Mouse (Mus musculus) intestine, embryonic 15.5 days (tissue): Measurements from ENCODE around the gene Hoxa5. TPM values are rescaled to one million over a fixed set of nuclear protein-coding genes. Genes with fewer than 3 reads are reported as not detected.

Experiments used
- ATAC-seq: fragments of 200-750 bp; cut with Nextera tagmentation; 2 replicates; pipeline ENCODE4 v1.8.0; 2017; ENCODE audit warnings: moderate TSS enrichment, moderate library complexity
- H3K27ac ChIP-seq: fragments of 300-500 bp; sonication (generic); 2 replicates; pipeline ENCODE4 v1.5.1; 2015; ENCODE audit warnings: mild to moderate bottlenecking, inconsistent platforms
- H3K27me3 ChIP-seq: fragments of 300-500 bp; sonication (generic); replicated peaks from 2 replicates; pipeline ENCODE4 v1.6.1; 2015; ENCODE audit warnings: inconsistent platforms
- H3K36me3 ChIP-seq: fragments of 300-500 bp; sonication (generic); 2 replicates; pipeline ENCODE4 v1.6.1; 2015; ENCODE audit warnings: inconsistent platforms
- H3K4me1 ChIP-seq: fragments of 300-500 bp; sonication (generic); replicated peaks from 2 replicates; pipeline ENCODE4 v1.6.1; 2015; ENCODE audit warnings: inconsistent platforms
- H3K4me2 ChIP-seq: fragments of 300-500 bp; sonication (generic); replicated peaks from 2 replicates; pipeline ENCODE4 v1.6.1; 2015; ENCODE audit warnings: mild to moderate bottlenecking, inconsistent platforms
- H3K4me3 ChIP-seq: fragments of 300-500 bp; sonication (generic); replicated peaks from 2 replicates; pipeline ENCODE4 v1.5.1; 2015; ENCODE audit warnings: inconsistent platforms
- H3K9ac ChIP-seq: fragments of 300-500 bp; sonication (generic); 2 replicates; pipeline ENCODE4 v1.6.1; 2015; ENCODE audit warnings: inconsistent platforms
- H3K9me3 ChIP-seq: fragments of 300-500 bp; sonication (generic); 2 replicates; pipeline ENCODE4 v1.6.1; 2016; ENCODE audit warnings: inconsistent platforms
- WGBS: fragments of 180-500 bp; shearing (Covaris S2); methylation state at CpG from one replicate; pipeline ENCODE4 v1.1.7; 2015; 5-methylcytosine and 5-hydroxymethylcytosine counted together
- microRNA counts: library from miRNA; unstranded; fragments of <30 nt; microRNA quantifications from one replicate; lab custom pipeline; 2016
- polyA plus RNA-seq: library from polyadenylated mRNA; unstranded; fragments of >200 nt; fragmentation: Nextera tagmentation; extraction: Ambion mirVana; gene quantifications from 2 replicates; pipeline ENCODE4 v1.2.1, GENCODE M21; 2015

The Hoxa5 gene
- polyA plus RNA-seq, 1 experiment from 2014 or later, result 25.1 TPM

- Histone ChIP-seq H3K4me1 (peaks cover 42% of the 10 kb centered on the region), H3K27me3 (peaks cover 33% of the 10 kb centered on the region), H3K27ac (peak overlapping the region; percentile 88), H3K36me3 (no peaks in the 10 kb centered on the region), H3K4me3 (peak overlapping the region; percentile 68), H3K9ac (peak overlapping the region; percentile 68), H3K9me3 (no peaks in the 10 kb centered on the region), H3K4me2 (peak overlapping the region; percentile 89)
- peak; percentile 21; the same call in 1 of the 2 replicates for ATAC-seq
- WGBS, result 13% methylated on average over 12 of the region's 12 CpGs
These were observed 45.1 kb downstream of the Hoxa5 start for GRCm38 (mm10) chr6:52159164-52159761.

GRCm38 (mm10) chr6:52158276-52159051 is 45.9 kb downstream of the Hoxa5 start, which contains the start of gene Hoxa1:
TSS of gene Hoxa1 (minus strand) at chr6:52158317.
- peak; percentile 85 for ATAC-seq
- H3K9ac ChIP-seq, result peak within 1 kb of the TSS; percentile 68
- H3K9me3 ChIP-seq, result no peaks in the 10 kb centered on the region
- H3K4me3 ChIP-seq, result peak within 1 kb of the TSS; percentile 68
- no peaks in the 10 kb centered on the region for H3K36me3 ChIP-seq
- peak within 1 kb of the TSS; percentile 89 for H3K4me2 ChIP-seq
- H3K27ac ChIP-seq, result peak within 1 kb of the TSS; percentile 88
- WGBS, result under 1% methylated on average over 55 of the region's 55 CpGs
- peaks cover 39% of the 10 kb centered on the region for H3K4me1 ChIP-seq
- H3K27me3 ChIP-seq, result peaks cover 27% of the 10 kb centered on the region

- peak overlapping the region; percentile 17; the same call in 1 of the 2 replicates for H3K9ac ChIP-seq
- H3K36me3 ChIP-seq, result no peaks in the 10 kb centered on the region
- WGBS, result 2% methylated on average over 32 of the region's 32 CpGs
- peak overlapping the region; percentile 68 for H3K4me3 ChIP-seq
- peak overlapping the region; percentile 89 for H3K4me2 ChIP-seq
- peaks cover 45% of the 10 kb centered on the region for H3K4me1 ChIP-seq
- H3K27me3 ChIP-seq, result peaks cover 21% of the 10 kb centered on the region
- H3K9me3 ChIP-seq, result no peaks in the 10 kb centered on the region
- H3K27ac ChIP-seq, result no peak overlapping the region
- no peak for ATAC-seq
These were observed 46.7 kb downstream of the Hoxa5 start for GRCm38 (mm10) chr6:52157466-52158275.

- Histone ChIP-seq H3K9me3 (no peaks in the 10 kb centered on the region), H3K4me2 (peak overlapping the region; percentile 89), H3K4me1 (peaks cover 42% of the 10 kb centered on the region), H3K27me3 (peaks cover 21% of the 10 kb centered on the region), H3K9ac (no peak overlapping the region), H3K36me3 (no peaks in the 10 kb centered on the region), H3K27ac (no peak overlapping the region), H3K4me3 (no peak overlapping the region)
- 20% methylated on average over 20 of the region's 20 CpGs for WGBS
- ATAC-seq, result no peak
These were observed 47.7 kb downstream of the Hoxa5 start for GRCm38 (mm10) chr6:52156551-52157200.

- no peak for ATAC-seq
- Histone ChIP-seq H3K4me3 (no peak overlapping the region), H3K9me3 (no peaks in the 10 kb centered on the region), H3K36me3 (no peaks in the 10 kb centered on the region), H3K27ac (no peak overlapping the region), H3K27me3 (peaks cover 22% of the 10 kb centered on the region), H3K4me1 (peaks cover 37% of the 10 kb centered on the region), H3K4me2 (no peak overlapping the region), H3K9ac (no peak overlapping the region)
- 72% methylated on average over 3 of the region's 3 CpGs for WGBS
These were observed 48.9 kb downstream of the Hoxa5 start for GRCm38 (mm10) chr6:52155471-52155870.

GRCm38 (mm10) chr6:52154044-52154443 is 50.3 kb downstream of the Hoxa5 start:
- Histone ChIP-seq H3K4me2 (no peak overlapping the region), H3K9me3 (no peaks in the 10 kb centered on the region), H3K9ac (no peak overlapping the region), H3K36me3 (no peaks in the 10 kb centered on the region), H3K27ac (no peak overlapping the region), H3K27me3 (peaks cover 26% of the 10 kb centered on the region), H3K4me1 (peaks cover 24% of the 10 kb centered on the region), H3K4me3 (no peak overlapping the region)
- WGBS, result 74% methylated on average over 5 of the region's 5 CpGs
- no peak for ATAC-seq

GRCm38 (mm10) chr6:52153270-52153669 is 51.1 kb downstream of the Hoxa5 start:
- Histone ChIP-seq H3K36me3 (no peaks in the 10 kb centered on the region), H3K9ac (no peak overlapping the region), H3K4me3 (no peak overlapping the region), H3K27me3 (peaks cover 26% of the 10 kb centered on the region), H3K27ac (no peak overlapping the region), H3K9me3 (no peaks in the 10 kb centered on the region), H3K4me2 (no peak overlapping the region), H3K4me1 (peaks cover 23% of the 10 kb centered on the region)
- 21% methylated on average over 6 of the region's 6 CpGs for WGBS
- ATAC-seq, result no peak

GRCm38 (mm10) chr6:52152226-52153193 is 51.9 kb downstream of the Hoxa5 start:
- Histone ChIP-seq H3K4me3 (no peak overlapping the region), H3K27me3 (peaks cover 20% of the 10 kb centered on the region), H3K27ac (no peak overlapping the region), H3K4me1 (peaks cover 22% of the 10 kb centered on the region), H3K9ac (no peak overlapping the region), H3K9me3 (no peaks in the 10 kb centered on the region), H3K36me3 (no peaks in the 10 kb centered on the region), H3K4me2 (no peak overlapping the region)
- ATAC-seq, result no peak
- 43% methylated on average over 16 of the region's 16 CpGs for WGBS

MicroRNAs within 50 kb of the gene (microRNA counts, 519-probe panel; counts per million panel counts)
- microRNA mmu-miR-196b (lab: Ali Mortazavi, UCI), result 3,365 counts per million, percentile 83 among the panel's probes with 10 or more counts

Other genes with a start within 250 kb of the Hoxa5 start
- 37.0 and 40.3 TPM in 2 replicates for gene Skap2, start 192.0 kb downstream of the Hoxa5 start, polyA plus RNA-seq
- gene Hoxa1, start 46.3 kb downstream of the Hoxa5 start, polyA plus RNA-seq, result 0.86 and 1.2 TPM in 2 replicates
- 7.4 and 8.6 TPM in 2 replicates for gene Hoxa2, start 39.8 kb downstream of the Hoxa5 start, polyA plus RNA-seq
- 1.9 and 2.0 TPM in 2 replicates for gene 5730596B20Rik, start 27.1 kb downstream of the Hoxa5 start, polyA plus RNA-seq
- 3.7 and 4.5 TPM in 2 replicates for gene Hoxa4, start 12.8 kb downstream of the Hoxa5 start, polyA plus RNA-seq
- gene Hoxa6, start 4.1 kb upstream of the Hoxa5 start, polyA plus RNA-seq, result 2.2 and 2.3 TPM in 2 replicates
- 5.8 and 6.2 TPM in 2 replicates for gene Hoxa3, start 8.7 kb upstream of the Hoxa5 start, polyA plus RNA-seq
- gene Gm28308, start 8.8 kb upstream of the Hoxa5 start, polyA plus RNA-seq, result not detected in 2 replicates
- 7.5 and 9.4 TPM in 2 replicates for gene Hoxa7, start 17.3 kb upstream of the Hoxa5 start, polyA plus RNA-seq
- 5.3 and 6.3 TPM in 2 replicates for gene Hoxa9, start 26.5 kb upstream of the Hoxa5 start, polyA plus RNA-seq
- gene Hoxa10, start 36.3 kb upstream of the Hoxa5 start, polyA plus RNA-seq, result 11.4 and 20.2 TPM in 2 replicates
- 2.0 and 3.3 TPM in 2 replicates for gene Hoxa11, start 41.2 kb upstream of the Hoxa5 start, polyA plus RNA-seq
- gene Hoxa13, start 56.3 kb upstream of the Hoxa5 start, polyA plus RNA-seq, result 0.59 and 0.61 TPM in 2 replicates
- 0.05 and 0.20 TPM in 2 replicates for gene Evx1, start 108.9 kb upstream of the Hoxa5 start, polyA plus RNA-seq